Mouse (Mus musculus): Measurements from ENCODE around the gene Pnma1. TPM values are rescaled to one million over a fixed set of nuclear protein-coding genes. Genes with fewer than 3 reads are reported as not detected.

The Pnma1 gene
- polyA plus RNA-seq (2016; fragmentation: Nextera tagmentation; extraction: Ambion mirVana) = 3.6 and 3.7 TPM in 2 replicates

DNA sequence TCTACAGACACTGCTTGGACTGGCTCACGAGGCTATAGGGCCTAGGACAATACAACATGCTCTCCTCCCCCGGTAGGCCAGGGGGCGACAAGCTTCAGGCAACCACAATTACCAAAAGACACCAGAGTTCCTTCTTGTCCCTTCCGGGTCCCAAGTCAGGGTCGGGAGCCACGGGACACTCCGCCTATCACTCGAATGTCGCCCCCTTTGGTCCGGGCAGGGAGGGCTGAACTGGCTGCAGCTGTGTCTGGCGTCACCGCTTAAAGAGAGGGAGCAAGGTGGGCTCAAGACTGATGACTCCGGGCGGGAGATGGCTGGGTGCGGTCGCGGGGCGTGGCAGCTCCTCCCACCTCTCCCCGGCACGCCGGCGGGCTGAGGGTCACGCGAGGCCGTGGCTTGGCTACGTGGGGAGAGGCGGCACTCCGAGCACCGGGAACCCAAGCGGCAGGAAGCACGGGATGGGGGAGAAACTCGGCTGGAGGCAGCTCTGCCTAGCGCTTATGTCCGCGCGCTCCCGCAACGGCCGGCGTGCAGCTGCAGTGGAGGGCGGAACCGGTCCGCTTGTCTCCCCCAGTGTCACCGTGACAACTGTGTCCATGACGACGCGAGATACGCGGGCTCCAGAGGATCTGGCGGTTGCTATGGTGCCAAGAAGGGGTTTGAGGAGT, at the start of gene Pnma1:
Gene Pnma1, minus strand, starts transcription at position 536 of the 668 bp plus-strand sequence.
- H3K27me3 ChIP-seq = no peaks in the 10 kb centered on the region
- peaks cover 32% of the 10 kb centered on the region for H3K4me1 ChIP-seq
- no peaks in the 10 kb centered on the region for H3K9me3 ChIP-seq
- peak within 1 kb of the TSS; percentile 51 for H3K4me3 ChIP-seq
- peak within 1 kb of the TSS; percentile 64 for H3K4me2 ChIP-seq (replicated peaks)
- peaks cover 15% of the 10 kb centered on the region; the same call in 1 of the 2 replicates for H3K36me3 ChIP-seq
- ATAC-seq (ENCODE audit: low FRiP score, low read depth) = peak; percentile 94
- H3K27ac ChIP-seq (replicated peaks) = peak within 1 kb of the TSS; percentile 74
- under 1% methylated on average over 50 of the region's 50 CpGs for WGBS
- peak within 1 kb of the TSS; percentile 63 for H3K9ac ChIP-seq (replicated peaks)

DNA sequence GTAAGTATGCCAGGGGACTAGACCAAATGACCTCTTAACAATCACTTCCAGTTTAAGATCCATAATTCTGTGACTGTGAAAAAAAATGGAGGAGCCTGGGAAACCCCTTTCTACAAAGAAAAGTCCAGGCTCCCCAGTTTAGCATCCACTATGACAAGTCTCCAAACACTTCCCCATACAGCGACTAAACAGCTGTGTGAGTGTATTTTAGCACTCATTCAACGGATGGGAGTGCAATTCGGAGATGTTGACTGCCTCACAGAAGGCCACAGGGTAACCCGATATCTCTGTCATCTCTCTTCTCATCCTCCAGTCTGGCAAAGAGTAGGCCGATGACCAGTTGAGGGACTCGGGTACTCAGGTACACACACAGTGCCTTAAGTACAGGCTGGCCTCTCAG, 46.9 kb upstream of the Pnma1 start:
- WGBS = 51% methylated on average over 6 of the region's 6 CpGs
- Histone ChIP-seq H3K9me3 (no peaks in the 10 kb centered on the region), H3K27me3 (peaks cover 13% of the 10 kb centered on the region; the same call in 1 of the 2 replicates), H3K27ac (replicated peaks) (no peak overlapping the region), H3K4me2 (replicated peaks) (no peak overlapping the region), H3K4me1 (peaks cover 54% of the 10 kb centered on the region), H3K36me3 (no peaks in the 10 kb centered on the region), H3K9ac (replicated peaks) (no peak overlapping the region), H3K4me3 (no peak overlapping the region)
- no peak for ATAC-seq (ENCODE audit: low FRiP score, low read depth)

DNA sequence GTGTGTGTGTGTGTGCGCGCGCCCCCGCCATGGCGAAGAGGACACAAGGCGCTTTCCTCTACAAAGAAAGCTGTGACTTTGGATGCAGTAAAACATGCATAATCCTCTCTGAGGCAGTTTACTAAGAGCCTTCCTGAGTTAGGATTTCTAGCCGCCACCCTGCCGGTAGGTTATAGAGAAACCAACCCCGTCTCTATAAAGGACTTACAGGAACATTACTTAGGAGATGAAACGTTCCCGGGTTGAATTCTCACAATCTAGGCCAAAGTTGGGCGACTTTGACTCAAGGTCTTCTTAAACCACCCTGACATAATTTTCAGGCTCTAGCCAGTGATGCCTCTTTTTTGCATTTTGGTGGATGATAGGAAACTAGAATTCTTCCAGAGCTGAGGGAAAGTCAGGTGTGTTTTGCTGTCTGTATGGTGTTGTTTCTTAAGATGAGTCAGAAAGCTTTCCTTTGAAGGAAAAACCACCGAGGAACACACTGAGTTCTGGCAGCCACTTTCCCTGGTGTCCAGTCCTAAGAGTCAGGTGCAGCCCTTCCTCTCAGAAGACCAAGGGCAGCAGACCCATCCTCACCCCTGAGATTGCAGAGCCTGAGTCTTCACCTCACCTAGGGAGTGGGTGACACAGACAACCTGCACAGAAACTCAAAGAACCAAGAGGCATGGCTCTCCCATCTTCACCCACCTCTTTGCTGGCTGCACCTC, 46.3 kb upstream of the Pnma1 start:
- Histone ChIP-seq H3K9ac (replicated peaks) (peak overlapping the region; percentile 90), H3K36me3 (no peaks in the 10 kb centered on the region), H3K27me3 (peaks cover 13% of the 10 kb centered on the region; the same call in 1 of the 2 replicates), H3K9me3 (no peaks in the 10 kb centered on the region), H3K4me3 (peak overlapping the region; percentile 78), H3K4me1 (peaks cover 60% of the 10 kb centered on the region), H3K4me2 (replicated peaks) (peak overlapping the region; percentile 82), H3K27ac (replicated peaks) (peak overlapping the region; percentile 89)
- 0 out of 2 replicates have a peak, but pooled peaks have one; percentile 2 for ATAC-seq (ENCODE audit: low FRiP score, low read depth)
- WGBS = 6% methylated on average over 10 of the region's 13 CpGs

DNA sequence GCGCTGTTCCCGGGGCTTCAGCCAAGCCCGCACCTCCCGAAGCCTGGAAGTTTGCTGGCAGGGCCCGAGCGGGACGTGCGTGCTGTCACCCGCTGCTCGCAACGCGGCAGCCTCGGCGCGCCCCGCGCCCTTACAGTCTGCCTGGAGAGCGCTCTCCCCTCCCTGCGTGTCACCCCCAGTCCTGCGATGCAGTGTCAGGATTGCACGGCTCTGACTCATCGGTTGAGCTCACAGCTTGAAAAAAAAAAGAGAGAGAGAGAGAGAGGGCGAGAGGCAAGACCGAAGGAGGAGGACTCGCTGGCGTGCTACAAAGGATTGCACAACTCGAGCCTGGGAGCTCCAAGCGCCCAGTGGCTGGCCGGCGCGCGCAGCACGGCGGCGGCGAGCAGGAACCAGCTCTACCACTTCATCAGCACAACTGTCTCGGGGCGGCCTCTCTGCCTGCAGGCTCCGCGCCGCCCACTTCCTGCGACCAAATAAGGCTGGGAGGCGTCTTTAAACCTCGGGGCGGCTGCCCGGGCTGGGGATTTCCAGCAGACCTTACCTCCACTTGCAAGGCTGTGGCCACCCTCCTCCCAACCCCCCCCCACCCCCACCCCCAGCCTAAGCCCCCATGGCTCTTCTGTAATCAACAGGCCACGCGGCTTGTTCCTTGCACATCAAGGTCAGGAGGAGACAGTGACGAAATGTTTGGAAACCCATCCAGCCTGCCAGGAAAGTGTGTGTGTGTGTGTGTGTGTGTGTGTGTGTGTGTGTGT, 45.5 kb upstream of the Pnma1 start:
- peak overlapping the region; percentile 82 for H3K4me2 ChIP-seq (replicated peaks)
- H3K4me3 ChIP-seq = peak overlapping the region; percentile 78
- H3K9ac ChIP-seq (replicated peaks) = peak overlapping the region; percentile 90
- peak overlapping the region; percentile 89 for H3K27ac ChIP-seq (replicated peaks)
- H3K9me3 ChIP-seq = no peaks in the 10 kb centered on the region
- peaks cover 67% of the 10 kb centered on the region for H3K4me1 ChIP-seq
- ATAC-seq (ENCODE audit: low FRiP score, low read depth) = peak; percentile 85
- no peaks in the 10 kb centered on the region for H3K36me3 ChIP-seq
- WGBS = under 1% methylated on average over 46 of the region's 49 CpGs
- peaks cover 13% of the 10 kb centered on the region; the same call in 1 of the 2 replicates for H3K27me3 ChIP-seq

DNA sequence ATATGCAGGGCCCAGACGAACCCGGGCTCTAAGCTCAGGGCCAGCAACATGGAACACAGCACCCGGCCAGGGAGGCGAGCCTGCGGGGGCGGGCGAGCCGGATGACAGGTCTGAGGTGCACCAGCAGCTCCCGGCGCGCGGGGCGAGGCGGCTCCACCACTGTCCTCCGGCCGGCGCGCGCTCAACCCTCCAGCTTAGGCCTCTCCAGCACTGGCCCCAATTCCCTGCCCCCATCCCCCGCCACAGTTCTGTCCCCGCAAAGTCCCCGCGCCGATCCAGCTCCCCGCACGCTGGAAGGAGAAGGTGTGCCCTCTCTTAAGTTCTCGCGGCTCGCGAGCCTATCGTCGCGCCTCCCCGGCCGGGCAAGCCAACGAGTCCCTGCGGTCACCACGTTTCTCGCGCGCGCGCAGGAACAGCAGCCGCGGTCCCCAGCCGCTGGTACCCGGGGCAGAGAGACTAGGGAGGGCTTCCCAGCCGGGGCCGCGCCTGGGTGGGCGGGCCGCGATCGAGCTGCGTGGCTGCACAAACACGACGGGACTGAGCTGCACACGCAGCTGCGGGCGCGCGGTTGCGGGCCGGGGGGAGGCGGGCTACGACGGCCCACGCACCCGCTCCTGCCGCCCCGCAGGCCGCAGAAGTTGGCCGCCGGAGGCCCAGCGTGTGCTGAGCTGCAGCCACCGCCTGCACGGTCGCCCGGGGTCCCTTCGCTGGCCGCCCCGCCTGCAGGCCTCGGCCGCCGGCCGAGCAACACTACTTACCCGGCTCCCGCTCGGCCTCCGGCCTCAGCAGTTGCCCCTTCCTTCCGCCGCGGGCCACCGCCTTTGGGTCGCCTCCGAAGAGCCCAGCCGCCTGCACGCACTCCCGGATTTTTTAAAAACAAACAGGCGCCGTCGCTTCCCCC, 44.7 kb upstream of the Pnma1 start:
- peaks cover 71% of the 10 kb centered on the region for H3K4me1 ChIP-seq
- H3K27me3 ChIP-seq = peaks cover 16% of the 10 kb centered on the region
- no peaks in the 10 kb centered on the region for H3K9me3 ChIP-seq
- H3K4me2 ChIP-seq (replicated peaks) = peak overlapping the region; percentile 82
- H3K27ac ChIP-seq (replicated peaks) = peak overlapping the region; percentile 89
- peak; percentile 45 for ATAC-seq (ENCODE audit: low FRiP score, low read depth)
- WGBS = under 1% methylated on average over 84 of the region's 102 CpGs
- peak overlapping the region; percentile 90 for H3K9ac ChIP-seq (replicated peaks)
- H3K4me3 ChIP-seq = peak overlapping the region; percentile 78
- no peaks in the 10 kb centered on the region for H3K36me3 ChIP-seq

DNA sequence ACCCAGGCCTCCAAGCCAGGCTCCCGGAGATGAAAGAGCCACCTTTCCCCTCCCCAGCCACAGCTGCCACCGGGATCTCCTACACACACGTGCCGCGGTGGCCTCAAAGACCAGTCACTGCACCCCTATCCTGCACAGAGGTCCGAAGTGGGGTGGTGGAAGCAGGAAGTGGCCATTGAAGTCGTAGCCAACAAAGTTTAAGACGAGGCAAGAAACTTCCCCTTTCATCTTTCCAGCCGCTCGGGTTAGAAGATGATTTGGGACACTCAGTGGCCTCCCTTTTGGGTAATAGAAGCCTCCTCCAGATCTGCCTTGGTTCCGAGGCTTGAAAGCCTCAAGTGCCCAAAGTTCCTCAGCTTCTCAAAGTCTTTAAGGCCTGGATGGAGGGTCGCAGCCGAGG, 44.0 kb upstream of the Pnma1 start:
- Histone ChIP-seq H3K27ac (replicated peaks) (peak overlapping the region; percentile 89), H3K4me2 (replicated peaks) (peak overlapping the region; percentile 82), H3K4me1 (peaks cover 71% of the 10 kb centered on the region), H3K9ac (replicated peaks) (peak overlapping the region; percentile 90), H3K4me3 (peak overlapping the region; percentile 78), H3K27me3 (peaks cover 18% of the 10 kb centered on the region), H3K36me3 (no peaks in the 10 kb centered on the region), H3K9me3 (no peaks in the 10 kb centered on the region)
- no peak for ATAC-seq (ENCODE audit: low FRiP score, low read depth)
- WGBS = 3% methylated on average over 13 of the region's 13 CpGs

DNA sequence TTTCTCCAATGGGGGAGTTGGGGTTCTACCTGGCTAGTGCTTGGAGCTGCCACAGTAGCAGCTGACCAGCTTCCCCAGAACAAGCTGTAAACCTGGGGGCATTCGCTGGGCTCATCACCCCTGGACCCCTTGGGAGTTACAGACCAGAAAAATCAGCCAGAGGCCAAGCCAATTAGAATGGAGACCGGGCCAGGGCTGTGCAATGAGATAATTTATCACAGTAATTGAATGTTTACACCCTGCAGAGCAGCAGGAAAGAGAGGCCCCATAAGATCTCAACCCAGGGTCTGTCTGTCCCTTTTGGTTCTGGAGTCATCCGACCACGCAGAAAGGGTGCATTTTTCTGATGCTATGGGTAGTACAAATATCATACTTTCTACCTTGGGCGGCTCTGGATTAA, 43.5 kb upstream of the Pnma1 start:
- H3K9me3 ChIP-seq = no peaks in the 10 kb centered on the region
- no peak for ATAC-seq (ENCODE audit: low FRiP score, low read depth)
- 21% methylated on average over 5 of the region's 5 CpGs for WGBS
- H3K4me1 ChIP-seq = peaks cover 75% of the 10 kb centered on the region
- H3K36me3 ChIP-seq = no peaks in the 10 kb centered on the region
- H3K4me2 ChIP-seq (replicated peaks) = peak overlapping the region; percentile 82
- H3K4me3 ChIP-seq = peak overlapping the region; percentile 78
- H3K9ac ChIP-seq (replicated peaks) = peak overlapping the region; percentile 90
- 0 out of 2 replicates have a peak overlapping the region, but pooled peaks have one; percentile 7 for H3K27ac ChIP-seq (replicated peaks)
- H3K27me3 ChIP-seq = peaks cover 18% of the 10 kb centered on the region

DNA sequence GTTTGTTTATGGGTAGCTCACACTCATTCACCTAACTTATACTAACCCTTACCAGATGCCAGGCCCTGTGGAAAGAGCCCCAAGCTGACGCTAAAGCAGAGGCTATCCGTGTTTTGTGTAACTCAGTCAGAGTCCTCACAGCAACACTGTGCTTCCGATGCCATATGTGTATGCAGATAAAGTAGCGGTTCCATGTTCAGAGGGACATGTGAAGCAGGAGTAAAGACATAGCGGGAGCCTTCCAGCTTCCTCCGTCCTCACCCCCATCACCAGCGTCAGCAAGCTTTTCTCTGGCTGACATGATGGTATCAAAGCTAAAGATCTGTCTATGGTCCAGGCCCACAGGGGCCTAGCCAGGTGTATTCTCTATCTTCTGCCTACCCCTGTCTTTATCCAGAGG, 42.9 kb upstream of the Pnma1 start:
- 0 out of 2 replicates have a peak overlapping the region, but pooled peaks have one; percentile 7 for H3K27ac ChIP-seq (replicated peaks)
- no peak overlapping the region for H3K4me3 ChIP-seq
- WGBS = 69% methylated on average over 7 of the region's 7 CpGs
- H3K9ac ChIP-seq (replicated peaks) = peak overlapping the region; percentile 20
- H3K4me2 ChIP-seq (replicated peaks) = peak overlapping the region; percentile 82
- no peak for ATAC-seq (ENCODE audit: low FRiP score, low read depth)
- peaks cover 78% of the 10 kb centered on the region for H3K4me1 ChIP-seq
- peaks cover 16% of the 10 kb centered on the region for H3K27me3 ChIP-seq
- 0 out of 2 replicates have a peak, but pooled peaks cover 5% of the 10 kb centered on the region for H3K36me3 ChIP-seq
- no peaks in the 10 kb centered on the region for H3K9me3 ChIP-seq

DNA sequence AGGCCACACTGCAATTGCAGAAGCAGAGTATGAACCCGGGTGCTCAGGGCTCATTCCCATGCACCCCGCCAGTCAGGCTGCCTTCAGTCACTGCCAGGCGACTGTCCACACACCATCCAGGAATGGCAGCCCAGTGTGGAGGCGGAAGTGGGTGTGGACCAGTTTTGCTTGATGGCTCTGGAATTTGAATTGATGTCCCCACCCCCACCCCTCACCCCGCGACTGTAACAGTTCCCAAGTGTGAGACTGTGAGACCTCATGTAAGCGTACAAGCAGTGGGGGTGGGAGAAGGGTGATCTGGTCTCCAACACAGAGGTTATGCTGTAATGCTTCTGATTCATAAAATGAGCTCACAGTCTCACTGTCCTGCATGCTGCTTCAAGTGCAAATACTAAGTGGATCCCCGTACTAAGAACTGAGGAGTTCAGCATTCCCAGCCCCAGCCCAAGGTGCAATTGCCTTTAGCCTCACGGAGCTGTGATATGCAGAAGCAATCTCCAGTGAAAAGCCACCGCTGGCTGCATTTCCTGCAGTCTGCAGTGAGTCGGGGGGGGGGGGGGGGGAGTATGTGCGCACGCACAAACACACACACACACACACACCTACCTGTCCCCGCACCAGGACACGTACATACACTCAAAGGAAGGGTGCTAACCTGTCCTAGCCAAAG, 42.0 kb upstream of the Pnma1 start:
- peaks cover 76% of the 10 kb centered on the region for H3K4me1 ChIP-seq
- H3K27me3 ChIP-seq = peaks cover 11% of the 10 kb centered on the region; the same call in 1 of the 2 replicates
- no peak overlapping the region for H3K4me3 ChIP-seq
- 0 out of 2 replicates have a peak, but pooled peaks cover 5% of the 10 kb centered on the region for H3K36me3 ChIP-seq
- no peak overlapping the region for H3K4me2 ChIP-seq (replicated peaks)
- H3K27ac ChIP-seq (replicated peaks) = no peak overlapping the region
- ATAC-seq (ENCODE audit: low FRiP score, low read depth) = no peak
- 63% methylated on average over 14 of the region's 15 CpGs for WGBS
- no peaks in the 10 kb centered on the region for H3K9me3 ChIP-seq
- H3K9ac ChIP-seq (replicated peaks) = no peak overlapping the region

DNA sequence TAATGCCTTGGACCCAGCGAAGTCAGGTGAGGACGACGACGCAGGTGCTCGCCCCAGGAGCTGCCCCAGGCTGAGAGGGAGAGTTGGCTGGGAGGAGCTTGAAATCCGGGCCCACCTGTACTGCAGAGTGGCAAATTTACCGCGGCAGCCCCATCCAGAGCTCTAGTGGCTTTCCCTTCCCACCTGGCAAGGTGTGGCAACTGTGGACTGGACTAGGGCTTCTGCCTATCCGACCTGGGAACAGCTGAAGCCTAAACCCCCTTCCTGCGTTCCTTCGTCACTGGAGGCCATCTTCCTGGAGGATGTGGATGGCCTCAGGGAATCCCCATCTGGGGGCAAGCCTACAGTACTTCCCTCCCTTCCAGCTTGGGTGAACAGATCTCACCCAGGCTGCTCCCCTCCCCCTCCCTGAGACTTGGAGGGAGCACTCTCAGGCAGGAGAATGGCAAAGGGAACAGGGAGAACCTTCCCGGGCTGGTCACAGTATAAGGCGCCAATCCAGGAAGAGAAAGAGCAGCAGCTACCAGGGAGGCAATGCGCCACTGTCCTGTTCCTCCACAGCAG, 40.7 kb upstream of the Pnma1 start:
- ATAC-seq (ENCODE audit: low FRiP score, low read depth) = no peak
- no peak overlapping the region for H3K9ac ChIP-seq (replicated peaks)
- peaks cover 67% of the 10 kb centered on the region for H3K4me1 ChIP-seq
- H3K27ac ChIP-seq (replicated peaks) = no peak overlapping the region
- no peak overlapping the region for H3K4me2 ChIP-seq (replicated peaks)
- no peak overlapping the region for H3K4me3 ChIP-seq
- peaks cover 5% of the 10 kb centered on the region; the same call in 1 of the 2 replicates for H3K27me3 ChIP-seq
- WGBS = 74% methylated on average over 14 of the region's 14 CpGs
- H3K36me3 ChIP-seq = 0 out of 2 replicates have a peak, but pooled peaks cover 5% of the 10 kb centered on the region
- H3K9me3 ChIP-seq = no peaks in the 10 kb centered on the region

Data from midbrain, embryonic 12.5 days (tissue).